Mouse (Mus musculus): Measurements from ENCODE around the gene Slc25a21. TPM values are rescaled to one million over a fixed set of nuclear protein-coding genes. Genes with fewer than 3 reads are reported as not detected.

The Slc25a21 gene
- polyA plus RNA-seq, 1 experiment from 2014 or later, result 12.6 TPM

- no peak for TF ChIP-seq EP300 (IDR thresholded peaks at IDR 0.05; ENCODE audit: low read depth)
- no peak for TF ChIP-seq CTCF (IDR thresholded peaks at IDR 0.05; ENCODE audit: low read depth)
- ATAC-seq, result no peak
These were observed 4.6 kb upstream of the Slc25a21 start for GRCm38 (mm10) chr12:57201901-57202300.

DNA sequence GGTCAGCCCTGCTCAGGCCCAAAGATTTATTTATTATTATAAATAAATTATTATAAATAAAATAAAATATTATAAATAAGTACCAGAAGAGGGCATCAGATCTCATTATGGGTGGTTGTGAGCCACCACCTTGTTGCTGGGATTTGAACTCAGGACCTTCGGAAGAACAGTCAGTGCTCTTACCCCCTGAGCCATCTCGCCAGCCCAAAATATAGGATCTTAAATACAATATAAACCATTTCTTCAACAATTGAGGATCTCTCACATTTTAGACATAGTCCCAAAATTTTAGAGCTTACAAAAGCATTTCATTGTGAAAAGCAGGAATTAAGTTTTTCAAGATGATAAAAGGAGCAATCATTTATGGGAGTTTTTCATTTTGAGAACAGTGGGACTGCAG is 2.2 kb upstream of the Slc25a21 start:
- ATAC-seq (no peak), DNase-seq (no peak)
- peaks cover 4% of the 10 kb centered on the region; the same call in 1 of the 2 replicates for H3K4me1 ChIP-seq (ENCODE audit: insufficient read depth)
- no peak overlapping the region for H3K4me3 ChIP-seq (ENCODE audit: low read depth, low read length)
- TF ChIP-seq EP300 (IDR thresholded peaks at IDR 0.05; ENCODE audit: low read depth), result no peak
- no peak for TF ChIP-seq CTCF (IDR thresholded peaks at IDR 0.05; ENCODE audit: low read depth)
- 0 out of 2 replicates have a peak, but pooled peaks cover 5% of the 10 kb centered on the region for H3K27me3 ChIP-seq (ENCODE audit: insufficient read depth, low read length)
- H3K36me3 ChIP-seq (replicated peaks; ENCODE audit: insufficient read depth, low read length), result no peaks in the 10 kb centered on the region
- no peak overlapping the region for H3K9ac ChIP-seq (replicated peaks)
- H3K4me2 ChIP-seq (ENCODE audit: low read depth, low read length), result no peak overlapping the region
- no peak overlapping the region for H3K27ac ChIP-seq (ENCODE audit: low read depth)
- H3K9me3 ChIP-seq (ENCODE audit: low read length), result peaks cover 3% of the 10 kb centered on the region; the same call in 1 of the 2 replicates
- WGBS (ENCODE audit: insufficient replicate concordance), result 88% methylated on average over 2 of the region's 2 CpGs

More at GRCm38 (mm10) chr12:57201901-57202300, 4.6 kb upstream of the Slc25a21 start:
- Histone ChIP-seq H3K4me1 (ENCODE audit: insufficient read depth) (peaks cover 4% of the 10 kb centered on the region; the same call in 1 of the 2 replicates), H3K9me3 (ENCODE audit: low read length) (peaks cover 3% of the 10 kb centered on the region; the same call in 1 of the 2 replicates), H3K9ac (replicated peaks) (no peak overlapping the region), H3K4me2 (ENCODE audit: low read depth, low read length) (no peak overlapping the region), H3K36me3 (replicated peaks; ENCODE audit: insufficient read depth, low read length) (no peaks in the 10 kb centered on the region), H3K27ac (ENCODE audit: low read depth) (no peak overlapping the region), H3K4me3 (ENCODE audit: low read depth, low read length) (no peak overlapping the region), H3K27me3 (ENCODE audit: insufficient read depth, low read length) (0 out of 2 replicates have a peak, but pooled peaks cover 4% of the 10 kb centered on the region)
- no peak for DNase-seq
- WGBS (ENCODE audit: insufficient replicate concordance), result 89% methylated on average over 3 of the region's 3 CpGs

DNA sequence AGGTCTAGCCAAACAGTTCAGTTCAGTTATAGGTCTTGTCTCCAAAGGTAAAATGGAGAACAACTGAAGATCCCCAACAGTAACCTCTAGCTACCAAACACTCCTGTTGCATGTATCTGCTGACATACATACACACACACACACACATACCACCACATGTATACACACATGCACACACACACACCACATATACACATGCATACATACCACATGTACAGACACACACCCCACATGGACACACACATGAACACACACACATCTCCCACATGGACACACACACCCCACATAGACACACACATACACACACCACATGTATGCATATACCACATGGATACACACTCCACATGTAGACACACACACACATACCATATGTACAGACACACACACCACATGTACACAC is 997 bp upstream of the Slc25a21 start:
- Histone ChIP-seq H3K9ac (replicated peaks) (no peak overlapping the region), H3K36me3 (replicated peaks; ENCODE audit: insufficient read depth, low read length) (no peaks in the 10 kb centered on the region), H3K27me3 (ENCODE audit: insufficient read depth, low read length) (0 out of 2 replicates have a peak, but pooled peaks cover 5% of the 10 kb centered on the region), H3K4me3 (ENCODE audit: low read depth, low read length) (no peak overlapping the region), H3K4me1 (ENCODE audit: insufficient read depth) (peaks cover 4% of the 10 kb centered on the region; the same call in 1 of the 2 replicates), H3K9me3 (ENCODE audit: low read length) (no peaks in the 10 kb centered on the region), H3K27ac (ENCODE audit: low read depth) (peak overlapping the region; percentile 98), H3K4me2 (ENCODE audit: low read depth, low read length) (peak overlapping the region; percentile 75)
- ATAC-seq, result no peak
- no peak for DNase-seq
- TF ChIP-seq EP300 (IDR thresholded peaks at IDR 0.05; ENCODE audit: low read depth) (no peak), CTCF (IDR thresholded peaks at IDR 0.05; ENCODE audit: low read depth) (no peak)

DNA sequence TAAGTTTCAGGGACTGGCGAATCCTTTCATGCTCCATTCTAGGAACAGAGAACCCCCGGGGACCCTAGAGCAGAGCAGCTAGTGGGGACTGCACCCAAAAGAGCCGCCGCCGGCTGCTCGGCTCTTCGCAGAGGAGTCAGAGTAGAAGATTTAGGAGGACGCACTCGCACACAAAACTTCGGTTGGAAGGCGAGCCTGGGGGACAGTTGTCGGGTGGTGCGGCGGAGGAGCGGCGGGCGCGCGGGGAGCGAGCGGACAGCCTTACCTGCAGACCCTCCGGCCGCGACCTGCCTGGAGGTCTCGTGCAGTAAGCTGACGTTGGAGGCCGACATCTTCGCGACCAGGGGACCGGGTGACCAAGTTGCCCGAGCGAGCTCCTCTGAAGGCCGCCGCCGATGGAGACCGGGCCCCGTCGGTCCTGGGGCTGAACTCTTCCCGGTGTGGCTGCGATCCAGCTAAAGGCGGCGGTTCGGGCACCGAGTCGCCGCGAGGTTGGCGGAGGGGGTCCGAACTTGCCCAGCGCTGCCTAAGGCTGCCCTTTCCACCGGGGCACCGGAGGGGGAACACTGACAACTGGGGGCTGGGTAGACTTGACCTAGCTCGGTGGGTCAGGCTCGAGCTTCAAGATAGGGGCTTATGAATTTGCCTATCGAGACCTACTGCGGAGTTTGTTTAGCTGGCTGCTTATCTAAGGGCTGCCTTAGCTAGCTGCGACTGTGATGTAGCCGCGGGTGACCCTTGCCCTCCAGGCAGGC is 487 bp downstream of the Slc25a21 start:
- 3% methylated on average over 47 of the region's 59 CpGs for WGBS (ENCODE audit: insufficient replicate concordance)
- no peaks in the 10 kb centered on the region for H3K9me3 ChIP-seq (ENCODE audit: low read length)
- H3K36me3 ChIP-seq (replicated peaks; ENCODE audit: insufficient read depth, low read length), result no peaks in the 10 kb centered on the region
- peaks cover 4% of the 10 kb centered on the region; the same call in 1 of the 2 replicates for H3K4me1 ChIP-seq (ENCODE audit: insufficient read depth)
- H3K4me2 ChIP-seq (ENCODE audit: low read depth, low read length), result peak overlapping the region; percentile 75
- 0 out of 2 replicates have a peak, but pooled peaks cover 5% of the 10 kb centered on the region for H3K27me3 ChIP-seq (ENCODE audit: insufficient read depth, low read length)
- peak overlapping the region; percentile 93 for H3K9ac ChIP-seq (replicated peaks)
- DNase-seq (peak; percentile 70), ATAC-seq (peak; percentile 79)
- TF ChIP-seq CTCF (IDR thresholded peaks at IDR 0.05; ENCODE audit: low read depth) (no peak), EP300 (IDR thresholded peaks at IDR 0.05; ENCODE audit: low read depth) (peak; percentile 45; the same call in 1 of the 2 replicates)
- peak overlapping the region; percentile 98 for H3K27ac ChIP-seq (ENCODE audit: low read depth)
- H3K4me3 ChIP-seq (ENCODE audit: low read depth, low read length), result peak overlapping the region; percentile 67

DNA sequence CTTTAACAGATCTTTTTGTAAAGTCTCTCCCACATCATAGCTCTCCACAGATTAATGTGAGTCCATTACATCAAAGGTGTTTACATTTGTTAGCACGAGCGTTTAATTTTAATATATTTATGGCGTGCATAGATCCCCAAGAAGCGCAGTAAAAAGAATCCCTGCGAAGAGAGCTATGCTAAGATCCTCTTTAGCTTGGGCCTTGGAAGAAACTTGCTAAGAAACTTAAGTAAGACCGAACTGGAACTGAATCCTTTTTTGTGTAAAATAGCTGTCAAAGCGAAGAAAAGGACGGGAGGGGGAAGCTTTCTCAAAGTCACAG is 1.0 kb downstream of the Slc25a21 start:
- Histone ChIP-seq H3K9me3 (ENCODE audit: low read length) (no peaks in the 10 kb centered on the region), H3K27ac (ENCODE audit: low read depth) (peak overlapping the region; percentile 98)
- WGBS (ENCODE audit: insufficient replicate concordance), result 13% methylated on average over 8 of the region's 8 CpGs

GRCm38 (mm10) chr12:57194609-57195008 is 2.7 kb downstream of the Slc25a21 start:
- Histone ChIP-seq H3K4me2 (ENCODE audit: low read depth, low read length) (peak overlapping the region; percentile 31), H3K4me3 (ENCODE audit: low read depth, low read length) (peak overlapping the region; percentile 24), H3K4me1 (ENCODE audit: insufficient read depth) (peaks cover 4% of the 10 kb centered on the region; the same call in 1 of the 2 replicates), H3K27ac (ENCODE audit: low read depth) (no peak overlapping the region), H3K27me3 (ENCODE audit: insufficient read depth, low read length) (0 out of 2 replicates have a peak, but pooled peaks cover 5% of the 10 kb centered on the region), H3K36me3 (replicated peaks; ENCODE audit: insufficient read depth, low read length) (no peaks in the 10 kb centered on the region), H3K9me3 (ENCODE audit: low read length) (no peaks in the 10 kb centered on the region), H3K9ac (replicated peaks) (no peak overlapping the region)
- ATAC-seq (peak; percentile 70), DNase-seq (peak; percentile 35)
- 18% methylated on average over 3 of the region's 3 CpGs for WGBS (ENCODE audit: insufficient replicate concordance)
- TF ChIP-seq CTCF (IDR thresholded peaks at IDR 0.05; ENCODE audit: low read depth) (peak; percentile 87), EP300 (IDR thresholded peaks at IDR 0.05; ENCODE audit: low read depth) (peak; percentile 84)

More for the DNA sequence above, 1.0 kb downstream of the Slc25a21 start:
- Histone ChIP-seq H3K27me3 (ENCODE audit: insufficient read depth, low read length) (0 out of 2 replicates have a peak, but pooled peaks cover 5% of the 10 kb centered on the region), H3K9ac (replicated peaks) (peak overlapping the region; percentile 93), H3K4me3 (ENCODE audit: low read depth, low read length) (peak overlapping the region; percentile 67), H3K4me1 (ENCODE audit: insufficient read depth) (peaks cover 4% of the 10 kb centered on the region; the same call in 1 of the 2 replicates), H3K36me3 (replicated peaks; ENCODE audit: insufficient read depth, low read length) (no peaks in the 10 kb centered on the region), H3K4me2 (ENCODE audit: low read depth, low read length) (peak overlapping the region; percentile 75)
- ATAC-seq (no peak), DNase-seq (no peak)
- TF ChIP-seq EP300 (IDR thresholded peaks at IDR 0.05; ENCODE audit: low read depth), result no peak
- no peak for TF ChIP-seq CTCF (IDR thresholded peaks at IDR 0.05; ENCODE audit: low read depth)

All from liver, postnatal 0 days (tissue).